Mouse (Mus musculus): ENCODE measurements around the gene Sumo2.
"Not testable (repeated sequence)": the region's sequence is repeated elsewhere in the genome, so short reads cannot be mapped to it uniquely, and the experiment has no call there.

Gene Sumo2

DNA sequence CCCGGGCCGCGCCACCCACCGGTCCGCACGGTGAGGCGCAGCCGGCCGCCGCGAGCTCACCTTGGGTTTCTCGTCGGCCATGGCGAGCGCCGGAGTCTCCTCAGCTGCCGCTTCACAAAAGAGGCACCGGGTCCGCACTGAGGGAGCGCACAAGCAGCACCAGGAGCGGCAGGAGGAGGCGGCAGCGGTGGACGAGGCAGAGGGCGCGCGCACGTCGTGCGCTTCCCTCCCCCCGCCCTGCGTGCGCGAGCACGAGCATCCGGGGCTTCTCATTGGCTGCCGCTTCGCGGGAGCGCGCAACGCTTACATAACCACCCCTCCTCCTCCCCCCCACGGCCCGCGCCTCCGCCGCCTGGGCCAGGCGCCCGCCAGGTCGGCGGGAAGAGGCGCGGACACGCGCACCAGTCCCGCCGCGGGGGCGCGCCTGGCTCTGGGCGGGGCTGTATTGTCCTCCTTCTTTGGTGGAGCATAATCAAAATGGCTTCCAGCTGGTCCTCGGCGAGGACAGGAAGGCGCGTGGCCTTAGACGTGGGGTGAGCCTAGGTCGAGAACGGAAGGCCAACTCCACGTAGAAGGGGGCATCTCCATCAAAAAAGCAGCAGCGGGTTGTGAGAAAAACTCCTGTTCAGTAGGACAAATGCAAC is at the start of gene Sumo2:
Gene Sumo2, minus strand, starts transcription at position 239 of the 644 bp plus-strand sequence.
- DNase-seq (ENCODE audit: low read depth, low spot score): peak; percentile 97

DNA sequence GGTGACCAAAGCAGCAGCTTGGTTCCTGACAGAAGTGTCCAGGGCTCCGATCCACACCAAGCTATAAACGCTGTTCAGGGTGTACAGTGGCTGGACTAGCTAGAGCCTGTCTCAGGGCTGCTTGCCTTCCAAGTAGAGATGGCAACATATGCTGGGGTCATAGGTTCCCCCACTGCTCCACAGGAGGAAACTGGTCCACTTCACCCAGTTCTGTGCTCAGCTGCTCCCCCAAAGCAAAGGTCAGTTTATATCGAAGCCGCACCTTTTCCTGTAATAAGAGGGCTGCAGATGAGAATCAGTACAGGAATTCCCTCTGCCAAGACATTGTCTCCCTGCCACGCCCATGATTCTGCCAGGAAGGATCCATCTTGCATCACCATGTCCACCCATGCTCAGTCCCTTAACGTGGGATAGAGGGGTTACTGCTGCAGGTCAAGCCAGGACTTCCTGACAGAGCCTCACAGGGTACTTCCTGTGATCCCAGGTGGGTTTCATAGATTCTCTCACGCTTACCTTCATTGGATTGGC is 49.6 kb upstream of the Sumo2 start:
- DNase-seq (ENCODE audit: low read depth, low spot score): no peak

DNA sequence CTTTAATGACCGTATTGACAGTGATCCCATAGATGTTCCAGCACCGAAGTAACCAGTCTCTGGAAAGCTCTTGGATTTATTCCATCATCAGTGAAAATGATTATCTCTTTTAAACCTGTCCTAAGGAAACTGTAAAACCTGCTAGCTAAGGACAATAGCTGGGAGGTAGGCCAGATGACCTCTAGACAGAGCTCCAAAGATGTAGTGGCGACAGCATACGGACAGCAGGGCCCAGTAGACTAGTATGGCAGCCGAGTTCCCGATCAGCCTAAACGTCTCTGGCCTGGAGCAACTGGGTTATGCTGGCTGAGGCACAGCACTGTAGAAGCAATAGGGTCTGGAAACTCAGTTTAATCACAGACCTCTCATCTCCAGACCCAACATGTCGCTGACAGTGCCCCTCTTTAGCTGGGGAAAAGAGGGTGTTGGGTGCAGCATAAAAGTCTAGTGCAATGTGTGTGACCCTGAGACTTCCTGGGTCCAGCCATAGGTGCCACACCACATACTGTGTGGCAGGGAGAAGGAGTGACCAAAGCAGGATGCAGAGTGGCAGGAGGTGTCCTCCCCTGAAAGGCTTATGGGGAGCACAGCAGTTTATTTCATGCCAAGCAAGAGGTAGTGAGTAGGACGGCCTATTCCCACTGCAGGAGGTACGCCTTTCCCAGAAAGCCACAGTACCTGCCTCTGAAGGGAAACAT is 48.4 kb upstream of the Sumo2 start:
- DNase-seq (ENCODE audit: low read depth, low spot score): no peak

DNA sequence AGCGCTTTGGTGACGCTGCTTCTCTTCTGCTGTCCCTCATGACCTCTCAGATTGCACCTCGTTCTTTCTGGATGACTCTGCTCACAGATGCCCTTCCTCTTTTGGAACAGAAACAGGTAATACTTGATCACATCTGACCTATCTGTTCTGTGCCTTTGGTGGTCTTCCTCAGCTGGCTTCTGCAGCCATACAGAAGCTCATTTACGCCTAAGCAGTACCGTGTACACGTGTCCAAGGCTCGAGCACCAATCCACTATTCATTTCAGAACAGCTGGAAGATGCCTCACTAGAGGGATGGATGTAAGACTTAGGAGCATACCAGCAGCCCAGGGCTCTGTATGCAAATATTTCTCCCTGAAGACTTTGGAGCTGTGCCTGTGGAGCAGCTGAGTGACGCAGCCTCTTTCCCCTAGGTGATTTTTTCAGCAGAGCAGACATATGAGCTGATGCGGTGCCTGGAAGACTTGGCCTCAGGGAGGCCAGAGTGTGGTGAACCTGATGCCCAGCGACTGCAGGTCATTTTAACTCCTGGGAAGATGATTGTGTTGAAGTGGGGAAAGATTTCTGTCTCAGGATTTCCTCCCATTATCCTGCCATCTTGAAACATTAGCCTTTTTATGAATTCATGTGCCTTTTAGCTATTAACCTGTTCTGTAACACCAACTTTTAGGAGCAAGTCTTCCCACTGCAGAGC is 47.0 kb upstream of the Sumo2 start:
- DNase-seq (ENCODE audit: low read depth, low spot score): no peak

DNA sequence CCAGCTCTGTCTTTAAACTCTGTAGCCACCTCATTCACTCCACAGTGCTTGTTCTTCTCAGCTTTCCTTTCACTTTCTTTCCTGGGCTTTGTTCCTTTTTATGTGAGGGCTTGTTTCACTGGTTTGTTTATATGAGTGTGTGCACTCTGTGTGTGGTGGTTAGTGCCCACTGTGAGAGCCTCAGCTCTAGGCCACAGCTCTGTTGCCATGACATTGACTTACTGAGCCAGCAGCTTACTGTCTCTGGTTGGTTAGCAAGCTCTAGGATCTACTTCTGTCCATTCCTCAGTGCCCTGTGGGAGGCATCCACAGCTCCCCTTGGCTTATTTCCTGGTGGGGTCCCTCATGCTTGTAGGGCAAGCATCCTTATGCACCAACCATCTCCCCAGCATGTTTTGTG is 43.0 kb upstream of the Sumo2 start:
- no peak for DNase-seq (ENCODE audit: low read depth, low spot score)

DNA sequence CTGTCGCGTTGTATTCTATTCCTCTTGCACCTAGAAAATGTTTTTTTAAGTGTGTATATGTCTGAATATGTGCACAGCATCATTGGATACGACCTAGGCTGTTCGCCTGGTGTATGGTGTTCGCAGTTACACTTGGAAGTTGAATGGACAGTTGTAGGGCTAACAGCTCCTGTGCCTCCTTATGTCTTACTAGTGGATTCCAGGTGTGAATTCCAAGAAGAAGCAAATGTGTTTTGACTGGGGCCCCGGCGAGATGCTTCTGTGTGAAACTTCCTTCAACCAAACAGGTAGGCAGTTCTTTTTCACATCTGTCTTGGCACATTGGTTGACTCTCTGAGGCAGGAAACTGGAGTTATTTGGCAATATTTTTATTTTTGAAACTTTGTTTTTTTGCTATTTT is 28.9 kb upstream of the Sumo2 start:
- no peak for DNase-seq (ENCODE audit: low read depth, low spot score)

DNA sequence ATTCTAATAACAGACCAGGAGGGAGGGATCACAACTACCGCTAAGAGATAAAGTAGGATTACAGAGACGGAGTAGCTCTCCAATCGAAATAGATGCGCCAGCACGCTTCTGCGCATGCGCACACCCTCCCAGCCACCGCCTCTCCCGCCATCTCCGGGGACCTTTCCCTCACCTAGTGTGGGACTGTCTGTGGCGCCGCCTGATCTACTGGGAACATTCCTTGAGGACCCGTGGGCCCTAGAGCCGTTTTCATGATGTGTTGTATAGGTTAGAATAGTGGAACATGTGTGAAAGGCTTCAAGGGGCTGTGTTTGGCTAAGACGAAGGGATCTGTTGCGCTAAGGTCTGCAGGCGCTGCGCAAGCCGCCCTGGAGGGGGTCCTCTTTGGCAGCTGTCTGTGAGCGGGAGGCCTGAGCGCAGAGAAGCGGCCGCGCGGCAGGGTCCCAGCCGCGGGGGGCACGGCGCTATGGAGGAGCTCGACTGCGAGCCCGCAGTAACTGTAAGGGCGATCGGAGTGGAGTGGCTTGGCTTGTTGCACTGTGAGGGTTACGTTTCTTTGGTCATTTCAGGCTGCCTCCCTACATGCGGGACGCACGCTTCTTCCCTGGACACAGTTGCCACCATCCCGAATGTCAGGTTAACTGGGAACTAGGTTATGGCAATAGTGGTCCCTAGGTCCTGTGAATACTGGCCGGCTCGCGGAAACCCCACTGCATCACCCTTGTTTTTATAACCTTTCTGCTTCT is 28.2 kb upstream of the Sumo2 start, which contains the start of gene Nup85:
Gene Nup85, plus strand, starts transcription at position 371 of the 746 bp plus-strand sequence.
- DNase-seq (ENCODE audit: low read depth, low spot score): peak; percentile 97

DNA sequence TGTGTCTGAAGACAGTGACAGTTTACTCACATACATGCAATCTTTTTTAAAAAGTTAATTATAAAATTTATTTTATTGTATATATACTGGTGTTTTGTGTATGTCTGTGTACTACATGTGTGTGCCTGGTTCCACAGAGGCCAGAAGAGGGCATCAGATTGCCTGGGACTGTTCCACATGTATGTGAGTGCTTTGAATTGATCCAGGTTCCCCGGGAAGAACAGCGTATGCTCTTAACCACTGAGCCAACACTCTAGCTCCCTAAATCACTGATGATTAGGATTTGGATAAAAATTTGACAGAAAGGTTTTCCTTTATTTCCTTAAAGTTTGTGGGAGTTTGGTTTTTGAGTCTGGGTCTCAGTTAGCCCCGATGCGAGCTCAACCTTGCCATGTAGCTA is 27.3 kb upstream of the Sumo2 start:
- peak; percentile 59 for DNase-seq (ENCODE audit: low read depth, low spot score)

DNA sequence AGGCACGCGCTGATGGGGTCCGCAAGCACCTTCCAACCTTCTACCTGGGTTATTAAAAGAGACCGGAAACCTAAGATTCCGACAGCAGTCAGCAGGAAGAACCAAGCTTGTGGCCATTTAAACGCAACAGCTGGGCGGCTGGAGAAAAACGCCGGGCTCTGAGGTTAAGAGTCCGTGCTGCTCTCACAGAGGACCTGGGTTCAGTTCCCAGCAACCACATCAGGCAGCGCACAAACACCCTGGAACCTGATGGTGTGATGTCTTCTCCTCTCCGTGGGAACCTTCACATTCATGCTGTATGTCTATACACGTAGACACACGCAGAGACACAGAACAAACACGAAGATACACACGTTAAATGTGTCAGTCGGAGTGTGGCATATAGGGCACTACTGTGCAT is 19.6 kb upstream of the Sumo2 start:
- DNase-seq (ENCODE audit: low read depth, low spot score): peak; percentile 51

DNA sequence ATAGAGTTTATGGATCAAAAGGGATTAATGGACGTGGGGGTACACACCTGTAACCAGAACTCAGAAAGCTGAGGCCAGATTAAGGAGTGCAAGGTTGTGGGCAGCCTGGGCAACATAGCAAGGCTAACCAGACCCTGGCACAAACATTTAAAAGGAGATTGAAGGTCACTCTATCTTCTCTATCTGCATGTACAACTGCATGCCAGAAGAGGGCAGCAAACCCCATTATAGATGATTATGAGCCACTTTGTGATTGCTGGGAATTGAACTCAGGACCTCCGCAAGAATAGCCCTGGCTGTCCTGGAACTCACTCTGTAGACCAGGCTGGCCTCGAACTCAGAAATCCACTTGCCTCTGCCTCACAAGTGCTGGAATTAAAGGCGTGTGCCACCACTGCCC is 16.7 kb upstream of the Sumo2 start:
- DNase-seq (ENCODE audit: low read depth, low spot score): peak; percentile 64

DNA sequence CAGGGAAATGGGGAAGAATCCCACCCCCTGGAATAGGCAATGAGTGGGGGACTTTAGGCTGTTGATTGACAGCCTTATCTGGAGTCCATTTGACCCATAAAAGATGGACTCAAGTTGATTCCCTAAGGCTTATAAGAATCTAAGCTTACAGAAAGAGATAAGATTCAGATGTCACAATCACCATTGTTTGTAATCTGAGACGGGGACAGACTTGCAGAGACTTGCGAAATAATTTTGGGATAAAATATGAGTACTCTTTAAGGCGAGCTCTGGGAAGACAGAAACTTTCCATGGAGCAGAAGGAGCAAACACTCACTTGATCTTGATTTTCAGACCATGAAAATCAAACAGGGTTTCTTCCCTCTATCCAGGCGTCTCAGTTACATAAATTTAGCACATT is 7.5 kb upstream of the Sumo2 start:
- DNase-seq (ENCODE audit: low read depth, low spot score): no peak

DNA sequence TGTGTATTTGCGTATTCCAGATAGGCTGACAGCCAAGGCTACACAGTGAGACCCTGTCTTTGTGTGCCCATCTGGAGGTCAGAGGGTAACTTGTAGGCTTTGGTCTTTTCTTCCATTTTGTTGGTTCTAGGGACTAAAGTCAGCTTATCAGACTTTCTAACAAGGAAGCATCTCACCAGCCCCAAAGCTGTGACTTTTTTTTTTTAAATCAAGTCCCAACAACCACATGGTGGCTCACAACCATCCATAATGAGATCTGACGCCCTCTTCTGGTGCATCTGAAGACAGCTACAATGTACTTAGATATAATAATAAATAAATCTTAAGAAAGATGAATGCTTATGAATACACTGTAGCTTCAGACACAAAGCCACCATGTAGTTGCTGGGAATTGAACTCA is 2.0 kb upstream of the Sumo2 start:
- DNase-seq (ENCODE audit: low read depth, low spot score): no peak

DNA sequence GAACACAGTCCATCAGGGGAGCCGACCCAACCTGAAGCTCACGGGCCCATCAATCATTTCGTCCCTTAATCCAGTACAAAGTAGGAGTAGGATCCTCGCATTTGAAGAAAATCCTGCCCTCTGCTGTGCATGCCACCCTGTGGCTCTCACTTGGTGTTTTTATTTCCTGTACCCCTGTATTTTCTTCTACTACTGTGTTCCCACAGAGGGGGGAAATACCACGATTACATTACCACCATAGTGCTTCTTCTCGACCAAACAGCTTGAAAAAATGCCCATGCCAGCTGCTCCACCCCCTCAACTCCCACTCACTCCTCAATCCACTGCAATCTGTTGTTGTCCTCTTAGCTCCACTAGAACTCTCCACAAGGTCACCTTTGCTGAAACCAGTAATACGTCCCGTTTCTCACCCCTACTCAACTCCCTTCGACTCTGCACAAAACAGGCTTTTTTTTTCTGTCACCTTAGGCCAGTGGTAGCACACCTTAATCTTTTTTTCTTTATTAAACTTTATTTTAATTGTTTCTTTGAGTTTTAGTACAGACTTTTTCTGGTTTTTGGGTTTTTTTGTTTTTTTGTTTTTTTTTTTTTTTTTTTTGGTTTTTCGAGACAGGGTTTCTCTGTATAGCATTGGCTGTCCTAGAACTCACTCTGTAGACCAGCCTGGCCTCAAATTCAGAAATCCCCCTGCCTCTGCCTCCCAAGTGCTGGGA is 936 bp upstream of the Sumo2 start:
- peak; percentile 71 for DNase-seq (ENCODE audit: low read depth, low spot score)

DNA sequence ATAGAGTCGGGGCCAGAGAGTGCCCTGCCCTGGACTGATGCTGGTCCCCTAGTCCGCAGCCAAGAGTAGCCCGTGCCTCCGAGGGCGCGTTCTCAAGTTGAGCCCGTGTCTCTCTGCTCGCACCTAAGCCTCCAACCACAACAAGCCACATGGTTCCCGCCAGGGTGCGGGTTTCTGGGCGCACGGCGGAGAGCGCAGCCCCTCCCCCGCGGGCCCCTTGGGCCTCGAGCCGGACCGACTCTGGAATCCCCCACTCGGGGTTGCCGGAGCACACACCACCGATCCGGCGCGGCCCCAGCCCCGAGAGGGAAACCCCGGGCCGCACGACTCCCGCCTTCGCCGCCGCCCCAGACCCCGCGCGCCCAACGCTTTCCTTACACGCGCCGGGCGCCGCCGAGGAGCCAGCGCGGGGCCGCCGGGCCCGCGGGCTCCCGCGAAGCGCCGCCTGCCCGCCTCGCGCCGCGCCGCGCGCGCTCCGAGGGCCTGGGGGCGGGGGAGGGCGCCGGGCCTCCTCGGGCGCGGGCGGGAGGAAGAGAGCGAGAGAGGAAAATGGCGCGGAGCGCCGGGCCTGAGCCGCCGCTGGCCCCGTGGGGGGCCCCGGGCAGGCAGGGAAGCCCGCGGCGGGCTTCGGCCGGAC is 557 bp downstream of the Sumo2 start:
- DNase-seq (ENCODE audit: low read depth, low spot score): peak; percentile 76

DNA sequence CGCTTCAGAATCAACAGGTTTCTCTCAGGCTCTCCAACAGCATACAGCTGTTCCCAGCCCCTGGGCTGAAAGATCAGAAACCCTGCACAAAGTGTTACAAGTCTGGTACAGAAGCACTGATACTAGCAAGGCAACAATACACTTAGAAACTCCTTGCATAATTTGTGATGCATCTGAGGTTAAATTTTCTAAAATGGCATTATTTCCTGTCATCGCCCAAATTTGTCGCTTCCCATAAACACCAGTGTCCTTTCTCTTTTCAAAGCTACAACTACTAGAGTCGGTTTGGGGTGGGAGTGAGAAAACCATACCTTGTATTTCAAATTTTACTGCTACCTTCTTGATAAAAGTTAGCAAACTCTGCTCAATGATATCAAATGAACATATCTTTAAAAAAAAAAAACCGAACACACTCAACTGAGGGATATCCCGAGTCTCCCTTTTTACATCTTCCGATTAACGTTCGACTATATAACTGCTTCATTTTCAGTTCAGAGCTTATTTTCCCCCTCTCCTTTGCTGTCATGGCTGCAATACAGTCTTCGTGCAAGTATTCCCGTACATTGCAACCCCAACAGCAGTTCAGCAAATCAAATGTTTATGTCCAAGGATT is 1.2 kb downstream of the Sumo2 start:
- DNase-seq (ENCODE audit: low read depth, low spot score): no peak

DNA sequence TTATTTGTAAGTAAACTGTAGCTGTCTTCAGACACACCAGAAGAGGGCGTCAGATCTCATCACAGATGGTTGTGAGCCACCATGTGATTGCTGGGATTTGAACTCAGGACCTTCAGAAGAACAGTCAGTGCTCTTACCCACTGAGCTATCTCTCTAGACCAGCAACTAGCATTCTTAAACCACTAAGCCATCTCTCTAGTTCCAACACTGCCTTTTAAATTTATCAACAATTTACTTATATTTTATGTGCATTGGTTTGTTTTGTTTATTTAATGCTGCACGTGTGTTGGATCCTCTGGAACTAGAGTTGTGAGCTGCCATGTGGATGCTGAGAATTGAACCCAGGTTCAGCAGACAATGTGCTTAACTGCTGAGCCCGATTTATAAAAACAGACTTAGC is 9.6 kb downstream of the Sumo2 start:
- DNase-seq (ENCODE audit: low read depth, low spot score): not testable (repeated sequence)

DNA sequence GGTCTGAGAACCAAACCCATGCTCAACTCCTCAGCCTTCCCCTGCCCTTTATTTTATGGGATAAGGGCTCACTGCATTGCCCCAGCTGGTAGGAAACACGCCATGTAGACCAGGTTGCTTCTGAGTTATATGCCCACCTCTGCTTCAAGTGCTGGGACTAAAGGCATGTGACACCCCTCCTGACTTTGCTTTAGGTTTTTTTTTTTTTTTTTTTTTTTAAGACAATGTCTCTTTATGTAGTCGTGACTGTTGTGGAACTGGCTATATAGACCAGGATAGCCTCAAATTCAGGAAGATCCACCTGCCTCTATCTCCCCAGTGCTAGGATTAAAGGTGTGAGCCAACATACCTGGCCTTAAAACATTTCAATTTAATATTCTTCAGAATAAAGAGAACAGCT is 13.4 kb downstream of the Sumo2 start:
- DNase-seq (ENCODE audit: low read depth, low spot score): no peak

DNA sequence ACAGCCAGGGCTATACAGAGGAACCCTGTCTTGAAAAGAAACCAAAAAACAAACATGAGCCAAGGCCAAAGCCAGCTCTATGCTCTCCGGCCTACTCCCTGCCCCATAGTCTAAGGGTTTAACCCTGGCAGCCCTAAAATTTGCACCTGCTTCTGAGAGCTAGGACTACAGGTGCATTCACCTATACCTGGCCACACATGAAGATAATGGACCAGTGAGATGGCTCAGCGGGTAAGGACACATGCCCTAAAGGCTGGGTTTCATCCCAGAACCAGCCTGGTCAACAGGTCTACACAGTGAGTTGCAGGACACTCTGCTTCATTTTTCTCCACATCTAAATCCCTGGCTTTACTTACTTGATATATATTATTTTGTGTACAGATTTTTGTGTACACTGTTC is 13.8 kb downstream of the Sumo2 start:
- no peak for DNase-seq (ENCODE audit: low read depth, low spot score)

DNA sequence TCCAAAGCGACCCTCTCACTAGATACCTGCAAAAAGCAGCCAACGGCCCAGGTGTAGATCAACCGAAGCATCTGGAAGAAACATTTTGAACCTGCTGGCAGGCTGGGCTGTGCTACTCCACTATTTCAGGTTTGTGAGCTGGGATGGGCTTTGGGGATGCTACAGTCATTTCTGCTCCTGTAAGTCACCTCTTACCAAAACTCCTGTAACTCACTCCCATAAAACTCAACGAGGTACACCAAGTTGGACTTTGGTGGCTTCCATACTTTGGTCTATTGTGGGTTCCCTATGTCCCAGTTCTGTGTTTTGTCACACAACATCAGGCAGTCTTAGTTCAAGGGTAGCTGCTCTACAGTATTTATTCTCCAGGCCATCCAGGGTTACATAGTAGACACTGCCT is 15.0 kb downstream of the Sumo2 start:
- DNase-seq (ENCODE audit: low read depth, low spot score): no peak

DNA sequence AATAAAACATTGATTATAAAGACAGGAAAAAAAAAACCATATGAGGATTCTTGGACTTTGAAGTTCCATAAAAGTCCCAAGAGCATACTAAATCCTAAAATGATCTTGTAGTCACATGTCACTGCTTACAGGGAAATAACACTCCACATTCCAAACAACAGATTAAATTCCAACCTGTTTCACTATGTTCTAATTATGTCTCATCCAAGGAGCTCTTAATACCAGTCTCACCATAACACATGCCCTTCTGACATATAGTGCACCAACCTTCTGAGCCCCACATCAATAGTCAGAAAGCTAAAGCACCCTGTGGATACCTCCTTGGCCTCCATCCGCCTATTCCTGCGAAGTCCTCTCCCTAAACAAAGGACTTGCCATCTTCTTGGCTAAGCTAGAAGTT is 15.9 kb downstream of the Sumo2 start:
- no peak for DNase-seq (ENCODE audit: low read depth, low spot score)
